Mouse (Mus musculus) E14TG2a.4 (cell line): ENCODE data around the gene Gfi1b.

Experiments used
- H3K27me3 ChIP-seq: 2 replicates; pipeline ENCODE4 v1.6.1; 2014; ENCODE audit warnings: low read length, control low read depth; ENCODE audit not compliant: insufficient read depth
- H3K36me3 ChIP-seq: 2 replicates; pipeline ENCODE4 v1.6.1; 2014; ENCODE audit warnings: low read length, control low read depth; ENCODE audit not compliant: insufficient read depth
- H3K4me1 ChIP-seq: replicated peaks from 2 replicates; pipeline ENCODE4 v1.6.1; 2014; ENCODE audit warnings: low read depth, low read length, control low read depth
- H3K4me3 ChIP-seq: replicated peaks from 2 replicates; pipeline ENCODE4 v1.5.1; 2014; ENCODE audit warnings: mild to moderate bottlenecking, low read length
- H3K9me3 ChIP-seq: 2 replicates; pipeline ENCODE4 v1.6.1; 2014; ENCODE audit warnings: low read length, control low read depth
- CTCF ChIP-seq: conservative IDR thresholded peaks from 2 replicates; pipeline ENCODE4 v1.5.1; 2014; ENCODE audit warnings: low read length
- NANOG ChIP-seq: IDR thresholded peaks from 2 replicates; pipeline ENCODE4 v1.6.1; 2014; ENCODE audit warnings: borderline replicate concordance, low read length, mixed read lengths
- POU5F1 ChIP-seq: IDR thresholded peaks from 2 replicates; pipeline ENCODE4 v1.6.1; 2014; ENCODE audit warnings: low read length, borderline replicate concordance

Gfi1b gene

DNA sequence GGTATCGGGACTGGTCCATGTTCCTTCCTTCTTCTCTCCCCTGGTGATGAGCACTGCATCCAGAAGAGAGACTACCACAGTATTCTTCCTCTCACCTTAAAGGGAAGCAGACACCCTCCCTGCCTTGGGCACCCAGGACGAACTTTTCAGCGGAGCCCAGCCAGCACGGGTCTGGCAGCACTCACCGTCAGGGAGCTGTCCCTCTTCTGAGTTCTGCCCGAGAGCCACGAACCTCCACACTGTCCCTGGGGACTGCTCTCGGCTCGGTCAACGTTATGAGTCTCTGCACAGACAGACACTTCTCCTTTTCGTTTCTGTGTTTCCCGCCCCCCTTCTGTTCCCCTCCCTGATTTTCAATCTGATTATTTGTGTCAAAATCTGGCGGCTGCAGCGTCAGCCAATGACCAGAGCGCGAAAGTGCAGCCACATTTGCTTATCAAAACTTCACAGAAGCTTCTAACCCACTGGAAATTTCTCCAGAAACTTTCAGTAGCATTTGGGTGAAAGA is at the start of gene Gfi1b:
TSS of gene Gfi1b (minus strand) at position 319 of the 508 bp plus-strand sequence.
- no peaks in the 10 kb centered on the region for H3K36me3 ChIP-seq
- no peaks in the 10 kb centered on the region for H3K9me3 ChIP-seq
- peaks cover 14% of the 10 kb centered on the region for H3K4me1 ChIP-seq
- no peak for TF ChIP-seq POU5F1
- TF ChIP-seq NANOG, result no peak
- H3K27me3 ChIP-seq, result peaks cover 59% of the 10 kb centered on the region
- H3K4me3 ChIP-seq, result no peak within 1 kb of the TSS

DNA sequence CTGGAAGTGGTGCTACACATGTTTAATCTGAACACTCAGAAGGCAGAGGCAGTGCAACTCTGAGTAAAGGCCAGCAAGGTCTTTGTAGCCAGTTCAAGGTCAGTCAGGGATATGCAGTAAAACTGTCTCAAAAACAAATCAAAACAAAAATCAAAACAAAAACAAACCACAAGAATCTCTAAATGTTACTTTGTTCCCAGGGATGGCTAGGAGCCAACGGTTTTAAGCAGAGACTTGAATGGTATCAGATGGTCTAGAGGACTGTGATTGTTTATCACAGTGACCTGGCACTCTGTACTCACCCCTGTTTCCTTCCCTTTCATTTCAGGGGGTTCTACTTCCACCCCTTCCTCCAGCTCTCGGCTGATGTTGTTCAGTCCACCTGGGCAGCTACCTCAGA is 49.7 kb upstream of the Gfi1b start:
- Histone ChIP-seq H3K36me3 (peaks cover 97% of the 10 kb centered on the region), H3K4me3 (no peak overlapping the region), H3K9me3 (no peaks in the 10 kb centered on the region), H3K4me1 (no peaks in the 10 kb centered on the region), H3K27me3 (no peaks in the 10 kb centered on the region)
- TF ChIP-seq POU5F1 (no peak), NANOG (no peak), CTCF (no peak)

DNA sequence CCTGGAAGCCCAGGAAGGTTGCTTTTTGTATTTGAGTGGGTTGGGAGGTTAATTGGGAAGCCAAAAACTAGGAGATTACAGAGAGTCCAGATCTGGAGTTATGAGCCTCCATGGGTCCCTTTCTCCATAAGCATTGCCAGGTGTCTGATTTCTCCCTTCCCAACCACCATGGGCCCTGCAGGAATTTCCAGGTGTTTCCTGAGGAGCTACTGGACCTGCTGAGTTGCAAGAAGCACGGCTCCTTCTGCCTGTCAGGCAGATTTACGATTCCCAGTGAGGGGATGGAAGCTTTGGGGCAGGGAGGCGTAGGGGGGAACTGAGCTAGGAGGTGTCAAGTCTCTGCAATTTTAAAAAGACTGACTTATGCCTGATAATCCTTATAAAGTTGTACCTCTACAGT is 44.0 kb upstream of the Gfi1b start:
- TF ChIP-seq NANOG, result no peak
- TF ChIP-seq POU5F1, result no peak
- Histone ChIP-seq H3K4me3 (no peak overlapping the region), H3K9me3 (no peaks in the 10 kb centered on the region), H3K36me3 (peaks cover 98% of the 10 kb centered on the region), H3K4me1 (no peaks in the 10 kb centered on the region), H3K27me3 (no peaks in the 10 kb centered on the region)

DNA sequence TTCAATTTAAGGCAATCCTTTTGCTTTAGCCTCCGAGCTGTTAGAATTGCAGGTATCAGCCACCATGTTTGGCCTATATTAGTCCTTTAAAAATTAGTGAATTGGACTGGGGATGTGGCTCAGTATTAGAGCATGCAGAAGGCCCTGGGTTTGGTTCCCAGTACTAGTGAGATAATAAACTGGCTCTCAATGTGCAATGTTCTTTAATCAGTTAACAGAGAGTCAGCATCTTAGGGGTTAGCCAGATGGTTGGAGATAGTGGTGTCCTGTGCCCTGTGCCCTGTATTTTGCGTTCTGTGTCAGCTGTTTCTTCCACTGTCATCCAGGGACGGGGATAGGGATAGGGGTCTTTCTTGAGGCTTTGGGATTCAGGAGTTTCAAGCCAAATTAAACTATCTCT is 41.1 kb upstream of the Gfi1b start:
- Histone ChIP-seq H3K4me1 (no peaks in the 10 kb centered on the region), H3K4me3 (no peak overlapping the region), H3K9me3 (no peaks in the 10 kb centered on the region), H3K36me3 (peaks cover 98% of the 10 kb centered on the region), H3K27me3 (no peaks in the 10 kb centered on the region)
- TF ChIP-seq CTCF (no peak), POU5F1 (no peak), NANOG (no peak)

DNA sequence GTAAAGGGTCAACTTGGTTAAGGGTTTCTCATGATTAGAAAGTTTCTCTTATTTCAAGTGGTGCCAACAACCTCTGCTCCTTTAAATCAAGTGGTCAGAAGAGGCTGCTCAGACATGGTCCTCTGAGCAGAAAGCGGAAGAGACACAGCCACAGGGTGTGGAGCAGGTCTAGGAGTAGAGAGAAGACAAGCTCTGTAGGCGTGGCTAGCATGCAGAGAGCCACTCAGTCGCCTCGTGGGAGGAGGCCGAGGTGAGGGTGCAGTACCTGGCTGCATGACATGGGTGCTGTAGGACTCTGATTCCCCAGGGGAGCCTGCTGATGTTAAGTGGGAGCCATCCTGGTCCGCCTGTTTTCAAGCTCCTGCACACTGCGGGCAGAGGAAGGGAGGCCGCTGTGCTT is 34.4 kb upstream of the Gfi1b start:
- Histone ChIP-seq H3K36me3 (peaks cover 63% of the 10 kb centered on the region), H3K4me1 (peaks cover 15% of the 10 kb centered on the region), H3K27me3 (no peaks in the 10 kb centered on the region), H3K9me3 (no peaks in the 10 kb centered on the region), H3K4me3 (peak overlapping the region; percentile 37; the same call in 1 of the 2 replicates)
- no peak for TF ChIP-seq NANOG
- no peak for TF ChIP-seq POU5F1
- TF ChIP-seq CTCF, result no peak

DNA sequence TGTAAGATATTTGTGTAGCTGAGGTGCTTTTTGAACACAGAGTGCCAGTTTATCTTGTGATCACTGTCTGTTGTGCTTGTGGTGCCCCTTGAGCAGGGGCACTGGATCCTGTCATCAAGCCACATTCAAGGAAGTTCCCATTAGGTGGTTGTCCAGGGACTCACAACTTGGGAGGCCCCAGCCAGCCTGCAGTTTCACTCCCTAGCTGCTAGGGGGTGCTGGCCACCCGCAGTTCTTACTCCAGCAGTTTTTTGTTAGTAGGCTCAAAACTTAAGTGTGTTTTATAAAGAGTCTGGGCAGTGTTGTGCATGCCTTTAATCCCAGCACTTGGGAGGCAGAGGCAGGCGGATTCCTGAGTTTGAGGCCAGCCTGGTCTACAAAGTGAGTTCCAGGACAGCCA is 32.5 kb upstream of the Gfi1b start:
- Histone ChIP-seq H3K36me3 (peaks cover 44% of the 10 kb centered on the region), H3K4me1 (peaks cover 15% of the 10 kb centered on the region), H3K9me3 (no peaks in the 10 kb centered on the region), H3K27me3 (no peaks in the 10 kb centered on the region), H3K4me3 (no peak overlapping the region)
- TF ChIP-seq CTCF (peak; percentile 92), NANOG (no peak), POU5F1 (no peak)

DNA sequence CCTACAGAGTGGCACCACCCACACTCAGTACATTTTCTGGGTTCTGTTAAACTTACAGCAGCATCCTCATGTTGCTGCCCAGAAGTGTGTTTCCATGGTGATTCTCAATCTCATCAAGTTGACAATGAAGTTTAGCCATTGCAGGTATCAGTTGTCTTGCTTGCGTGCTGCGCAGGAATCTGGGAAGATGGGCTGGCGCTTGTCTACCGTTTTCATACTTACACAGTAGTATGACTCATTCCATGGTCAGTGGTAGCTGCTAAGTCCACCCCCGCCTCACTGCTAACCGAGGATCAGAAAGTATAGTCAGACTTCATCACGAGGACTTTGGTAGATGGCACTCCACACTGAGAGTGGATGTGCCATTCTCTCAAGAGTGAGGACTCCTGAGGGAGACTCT is 31.6 kb upstream of the Gfi1b start:
- Histone ChIP-seq H3K4me3 (no peak overlapping the region), H3K9me3 (no peaks in the 10 kb centered on the region), H3K27me3 (no peaks in the 10 kb centered on the region), H3K4me1 (peaks cover 15% of the 10 kb centered on the region), H3K36me3 (peaks cover 34% of the 10 kb centered on the region)
- TF ChIP-seq NANOG (no peak), CTCF (no peak), POU5F1 (no peak)

DNA sequence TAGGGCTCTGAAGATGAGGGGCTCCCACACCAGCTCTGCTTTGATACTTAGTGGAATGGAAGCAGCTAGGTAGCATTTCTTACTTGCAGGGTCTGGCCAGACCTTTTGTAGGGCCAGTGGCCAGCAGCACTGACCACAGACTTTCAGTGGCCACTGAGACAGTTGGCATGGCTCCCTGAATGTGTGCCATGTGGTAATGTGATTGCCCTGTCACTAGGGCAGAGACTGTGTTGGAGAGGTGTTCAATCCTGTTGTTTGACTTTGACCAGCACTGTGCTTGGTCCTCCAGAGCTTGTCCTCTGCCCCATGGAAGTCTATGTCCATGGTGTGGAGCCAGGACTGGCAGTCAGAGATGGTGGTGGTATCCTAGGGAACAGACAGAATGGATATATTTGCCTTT is 28.7 kb upstream of the Gfi1b start:
- TF ChIP-seq NANOG (no peak), CTCF (no peak), POU5F1 (no peak)
- H3K27me3 ChIP-seq, result no peaks in the 10 kb centered on the region
- no peaks in the 10 kb centered on the region for H3K9me3 ChIP-seq
- no peak overlapping the region for H3K4me3 ChIP-seq
- peaks cover 19% of the 10 kb centered on the region for H3K36me3 ChIP-seq
- H3K4me1 ChIP-seq, result peaks cover 3% of the 10 kb centered on the region; the same call in 1 of the 2 replicates

DNA sequence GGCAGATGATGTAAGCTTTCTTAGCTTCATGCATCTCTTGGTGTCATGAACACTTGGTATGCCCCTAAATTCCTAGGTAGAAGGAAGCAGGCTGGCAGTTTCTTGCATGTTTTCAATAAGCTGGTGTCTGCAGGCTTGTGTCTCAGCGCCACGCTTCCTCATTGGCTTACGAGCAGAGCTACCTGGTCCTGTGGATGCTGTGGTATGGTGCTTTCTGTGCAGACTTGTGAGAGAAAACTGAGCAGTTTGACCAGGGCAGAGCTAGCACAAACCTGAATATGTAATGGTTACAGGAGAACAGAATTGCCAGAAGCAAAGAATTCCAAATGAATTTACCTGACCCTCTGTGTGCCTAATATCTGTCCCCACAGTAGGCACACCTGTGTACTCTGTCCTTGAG is 21.3 kb upstream of the Gfi1b start:
- no peaks in the 10 kb centered on the region for H3K9me3 ChIP-seq
- no peaks in the 10 kb centered on the region for H3K27me3 ChIP-seq
- TF ChIP-seq POU5F1, result no peak
- H3K4me1 ChIP-seq, result peaks cover 36% of the 10 kb centered on the region
- H3K4me3 ChIP-seq, result no peak overlapping the region
- H3K36me3 ChIP-seq, result no peaks in the 10 kb centered on the region
